In the genomic region with DNA sequence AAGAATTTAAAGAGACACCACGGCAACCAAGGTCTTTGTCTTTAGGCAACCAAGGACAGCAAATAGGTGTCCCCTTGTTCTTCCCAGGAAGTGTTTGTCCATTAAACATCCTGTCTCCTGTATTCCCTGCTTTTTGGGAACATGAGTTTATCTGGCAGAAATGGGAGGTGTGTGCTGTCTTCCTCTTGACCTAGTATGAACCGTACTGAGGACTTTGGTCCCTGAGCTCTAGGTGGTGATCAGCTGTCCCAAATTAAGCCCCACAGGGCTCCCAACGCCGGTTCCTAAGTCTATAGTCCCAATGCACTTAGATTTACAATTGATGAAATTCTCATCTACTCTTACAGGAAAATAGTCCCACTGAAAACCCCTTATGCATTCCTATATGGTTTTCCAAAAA, we compare ENCODE assay signal across 10 mouse cellular contexts. TPM values are rescaled to one million over a fixed set of nuclear protein-coding genes. Genes with fewer than 3 reads are reported as not detected.
DNase-seq lines count a peak whose midpoint lies in the region; ATAC-seq lines count a peak whose summit lies in the region.
"Had no signal": no experiment of that assay in that cellular context is flagged by ENCODE, and none has a peak within 500 bp of the region (broad histone marks: within the 10 kb centered on the region; RNA-seq: fewer than 3 reads in every experiment).

No protein-coding gene starts in this region.

- no peaks in the 10 kb centered on the region for H3K36me3 ChIP-seq in heart, embryonic 15.5 days
- no peaks in the 10 kb centered on the region for H3K36me3 ChIP-seq in hindbrain, embryonic 13.5 days
- H3K36me3 ChIP-seq in midbrain, embryonic 12.5 days: no peaks in the 10 kb centered on the region

- 82% methylated on average over 4 of the region's 4 CpGs for WGBS in heart, embryonic 15.5 days
- WGBS in hindbrain, embryonic 13.5 days: 84% methylated on average over 4 of the region's 4 CpGs
- 78% methylated on average over 4 of the region's 4 CpGs for WGBS in midbrain, embryonic 12.5 days

- peaks cover 36% of the 10 kb centered on the region for H3K4me1 ChIP-seq in heart, embryonic 15.5 days (replicated peaks)
- peaks cover 5% of the 10 kb centered on the region; the same call in 1 of the 2 replicates for H3K4me1 ChIP-seq in brown adipose tissue, adult 24 weeks (ENCODE audit: control insufficient read depth, insufficient read depth, insufficient read length, low read length)
- peaks cover 28% of the 10 kb centered on the region for H3K4me1 ChIP-seq in hindbrain, embryonic 13.5 days (replicated peaks)
- peaks cover 22% of the 10 kb centered on the region for H3K4me1 ChIP-seq in midbrain, embryonic 12.5 days

- no peak for DNase-seq in heart, postnatal 36 days
- DNase-seq in embryo, embryonic 10.5 days (ENCODE audit: low spot score): no peak
- DNase-seq in cerebellum, postnatal 25 days: no peak
- no peak for DNase-seq in testis, postnatal 14 days (ENCODE audit: low spot score)

- peaks cover 13% of the 10 kb centered on the region; the same call in 1 of the 2 replicates for H3K27me3 ChIP-seq in heart, embryonic 15.5 days
- H3K27me3 ChIP-seq in hindbrain, embryonic 13.5 days: peaks cover 67% of the 10 kb centered on the region
- peaks cover 59% of the 10 kb centered on the region for H3K27me3 ChIP-seq in midbrain, embryonic 12.5 days

- peak overlapping the region; percentile 96; the same call in 1 of the 2 replicates for H3K4me2 ChIP-seq in heart, embryonic 15.5 days
- H3K4me2 ChIP-seq in hindbrain, embryonic 13.5 days: peak overlapping the region; percentile 96
- peak overlapping the region; percentile 97; the same call in 1 of the 2 replicates for H3K4me2 ChIP-seq in midbrain, embryonic 12.5 days (replicated peaks)

- H3K9ac ChIP-seq in heart, embryonic 15.5 days: no peak overlapping the region
- peak overlapping the region; percentile 90; the same call in 1 of the 2 replicates for H3K9ac ChIP-seq in hindbrain, embryonic 13.5 days
- H3K9ac ChIP-seq in midbrain, embryonic 12.5 days (replicated peaks): no peak overlapping the region
- H3K9ac ChIP-seq: liver, embryonic 14.5 days had no signal

- H3K27ac ChIP-seq in heart, embryonic 15.5 days: no peak overlapping the region
- peak overlapping the region; percentile 88 for H3K27ac ChIP-seq in brown adipose tissue, adult 24 weeks (replicated peaks; ENCODE audit: low read depth, low read length)
- no peak overlapping the region for H3K27ac ChIP-seq in hindbrain, embryonic 13.5 days
- no peak overlapping the region for H3K27ac ChIP-seq in midbrain, embryonic 12.5 days (replicated peaks)
- H3K27ac ChIP-seq: liver, embryonic 14.5 days had no signal

- no peaks in the 10 kb centered on the region for H3K9me3 ChIP-seq in heart, embryonic 15.5 days (replicated peaks)
- no peaks in the 10 kb centered on the region for H3K9me3 ChIP-seq in hindbrain, embryonic 13.5 days
- H3K9me3 ChIP-seq in midbrain, embryonic 12.5 days: no peaks in the 10 kb centered on the region

- H3K4me3 ChIP-seq in heart, embryonic 15.5 days: no peak overlapping the region
- H3K4me3 ChIP-seq in brown adipose tissue, adult 24 weeks (ENCODE audit: insufficient read depth, low read depth, low read length): peak overlapping the region; percentile 56
- peak overlapping the region; percentile 72; the same call in 1 of the 2 replicates for H3K4me3 ChIP-seq in hindbrain, embryonic 13.5 days
- no peak overlapping the region for H3K4me3 ChIP-seq in midbrain, embryonic 12.5 days

- ATAC-seq in heart, embryonic 15.5 days (replicated peaks; ENCODE audit: insufficient number of reproducible peaks, insufficient read depth, low FRiP score, low read depth): no peak
- no peak for ATAC-seq in hindbrain, embryonic 13.5 days (ENCODE audit: low FRiP score)
- no peak for ATAC-seq in midbrain, embryonic 12.5 days (ENCODE audit: low FRiP score, low read depth)

- intact Hi-C loops in heart, postnatal 36 days (cut with DNase I): loop anchor here (2.0 kb wide), 1 partner anchor 18 kb away; the partner anchor contains the start of genes Nthl1 and Tsc2

RNA-seq across cellular contexts. Expression of gene Slc9a3r2, which starts 0.6 kb away (rescaled TPM):
- 55.5 and 61.4 TPM in 2 replicates for polyA plus RNA-seq in heart, embryonic 15.5 days (2015; fragmentation: Nextera tagmentation; extraction: Ambion mirVana)
- 100 to 1,000 TPM in 1 of 2 experiments, 10 to 100 TPM in 1; 91.1 to 140 TPM for total RNA-seq in heart, postnatal 36 days (2021)
- 20.1 and 32.2 TPM in 2 replicates for polyA plus RNA-seq in brown adipose tissue, adult 24 weeks (2012; ENCODE audit: insufficient read depth, insufficient read length, missing spikeins)
- 32.7 and 34.3 TPM in 2 replicates for polyA plus RNA-seq in hindbrain, embryonic 13.5 days (2015; fragmentation: Nextera tagmentation; extraction: Ambion mirVana)
- 26.4 and 33.8 TPM in 2 replicates for polyA plus RNA-seq in midbrain, embryonic 12.5 days (2016; fragmentation: Nextera tagmentation; extraction: Ambion mirVana)

RNA-seq across cellular contexts. Expression of gene Npw, which starts 7.5 kb away (rescaled TPM):
- 0.26 TPM in 1 of 2 replicates, not detected in the other for polyA plus RNA-seq in heart, embryonic 15.5 days (2015; fragmentation: Nextera tagmentation; extraction: Ambion mirVana)
- not detected for total RNA-seq in heart, postnatal 36 days (2021)
- not detected in 2 replicates for polyA plus RNA-seq in brown adipose tissue, adult 24 weeks (2012; ENCODE audit: insufficient read depth, insufficient read length, missing spikeins)
- not detected in 2 replicates for polyA plus RNA-seq in hindbrain, embryonic 13.5 days (2015; fragmentation: Nextera tagmentation; extraction: Ambion mirVana)
- polyA plus RNA-seq in midbrain, embryonic 12.5 days (2016; fragmentation: Nextera tagmentation; extraction: Ambion mirVana): not detected in 2 replicates
- total RNA-seq: adrenal gland, postnatal 14 days had no signal

RNA-seq across cellular contexts. Expression of gene Nthl1, which starts 18.3 kb away (rescaled TPM):
- polyA plus RNA-seq in heart, embryonic 15.5 days (2015; fragmentation: Nextera tagmentation; extraction: Ambion mirVana): 7.7 and 10.9 TPM in 2 replicates
- 1 to 10 TPM; 3.3 to 4.1 TPM for total RNA-seq in heart, postnatal 36 days (2021)
- polyA plus RNA-seq in brown adipose tissue, adult 24 weeks (2012; ENCODE audit: insufficient read depth, insufficient read length, missing spikeins): 3.4 and 7.7 TPM in 2 replicates
- 8.2 and 8.8 TPM in 2 replicates for polyA plus RNA-seq in hindbrain, embryonic 13.5 days (2015; fragmentation: Nextera tagmentation; extraction: Ambion mirVana)
- 14.3 and 14.9 TPM in 2 replicates for polyA plus RNA-seq in midbrain, embryonic 12.5 days (2016; fragmentation: Nextera tagmentation; extraction: Ambion mirVana)

RNA-seq across cellular contexts. Expression of gene Tsc2, which starts 18.3 kb away (rescaled TPM):
- polyA plus RNA-seq in heart, embryonic 15.5 days (2015; fragmentation: Nextera tagmentation; extraction: Ambion mirVana): 39.0 and 56.0 TPM in 2 replicates
- total RNA-seq in heart, postnatal 36 days (2021): 100 to 1,000 TPM; 106 to 112 TPM
- polyA plus RNA-seq in brown adipose tissue, adult 24 weeks (2012; ENCODE audit: insufficient read depth, insufficient read length, missing spikeins): 67.6 and 69.2 TPM in 2 replicates
- polyA plus RNA-seq in hindbrain, embryonic 13.5 days (2015; fragmentation: Nextera tagmentation; extraction: Ambion mirVana): 67.9 and 76.0 TPM in 2 replicates
- polyA plus RNA-seq in midbrain, embryonic 12.5 days (2016; fragmentation: Nextera tagmentation; extraction: Ambion mirVana): 82.2 and 89.6 TPM in 2 replicates

RNA-seq across cellular contexts. Expression of gene Zfp598, which starts 18.7 kb away (rescaled TPM):
- polyA plus RNA-seq in heart, embryonic 15.5 days (2015; fragmentation: Nextera tagmentation; extraction: Ambion mirVana): 12.5 and 18.1 TPM in 2 replicates
- total RNA-seq in heart, postnatal 36 days (2021): 10 to 100 TPM; 17.3 to 19.0 TPM
- polyA plus RNA-seq in brown adipose tissue, adult 24 weeks (2012; ENCODE audit: insufficient read depth, insufficient read length, missing spikeins): 9.2 and 10.0 TPM in 2 replicates
- 17.7 and 17.8 TPM in 2 replicates for polyA plus RNA-seq in hindbrain, embryonic 13.5 days (2015; fragmentation: Nextera tagmentation; extraction: Ambion mirVana)
- 23.5 and 25.0 TPM in 2 replicates for polyA plus RNA-seq in midbrain, embryonic 12.5 days (2016; fragmentation: Nextera tagmentation; extraction: Ambion mirVana)

Comparison
In these comparisons a context has a peak if more than half of its experiments do, and no peak if none do; other contexts are left out.
1. H3K4me3 ChIP-seq: peak in brown adipose tissue, adult 24 weeks (single experiment) and hindbrain, embryonic 13.5 days (single experiment); none in heart, embryonic 15.5 days (single experiment) and midbrain, embryonic 12.5 days (single experiment).
2. Peak in every context shown above with its lines, with median percentiles within 50 percentile points of each other: H3K4me2 ChIP-seq.